Mouse (Mus musculus) gastrocnemius, postnatal 4 days (tissue): ENCODE data around the gene Grk6. TPM values are rescaled to one million over a fixed set of nuclear protein-coding genes. Genes with fewer than 3 reads are reported as not detected.

Experiments used
- DNase-seq, 2 experiments: peaks; one replicate each; pipeline ENCODE4 v3.0.0; 2021 to 2022; ENCODE audit warnings: low spot score in 2 of 2, mixed read lengths in 2 of 2
- long read RNA-seq, 2 experiments: library from polyadenylated mRNA; stranded (forward); transcript quantifications; one replicate each; pipeline ENCODE4 v2.0.0; 2021
- total RNA-seq, 2 experiments: library from RNA; stranded (reverse); gene quantifications; 2 replicates each; pipeline ENCODE4 v1.2.3; 2021

Gene Grk6
- total RNA-seq = 10 to 100 TPM; 32.9 TPM
- long read RNA-seq, experiment 1, transcript Grk6-201 (16 exons, 2,994 nt) = minor isoform, 26 of 69 reads
- long read RNA-seq, experiment 1, transcript Grk6-203 (16 exons, 1,997 nt) = major isoform, 27 of 69 reads
- long read RNA-seq, experiment 1, partial matches to known transcripts = 4 of 69 reads
- long read RNA-seq, experiment 1, other reads (novel, unspliced or antisense) = 10 of 69 reads
- long read RNA-seq, experiment 2, transcript Grk6-201 (16 exons, 2,994 nt) = major isoform, 32 of 84 reads
- long read RNA-seq, experiment 2, transcript Grk6-203 (16 exons, 1,997 nt) = minor isoform, 28 of 84 reads
- long read RNA-seq, experiment 2, partial matches to known transcripts = 9 of 84 reads
- long read RNA-seq, experiment 2, other reads (novel, unspliced or antisense) = 14 of 84 reads

DNA sequence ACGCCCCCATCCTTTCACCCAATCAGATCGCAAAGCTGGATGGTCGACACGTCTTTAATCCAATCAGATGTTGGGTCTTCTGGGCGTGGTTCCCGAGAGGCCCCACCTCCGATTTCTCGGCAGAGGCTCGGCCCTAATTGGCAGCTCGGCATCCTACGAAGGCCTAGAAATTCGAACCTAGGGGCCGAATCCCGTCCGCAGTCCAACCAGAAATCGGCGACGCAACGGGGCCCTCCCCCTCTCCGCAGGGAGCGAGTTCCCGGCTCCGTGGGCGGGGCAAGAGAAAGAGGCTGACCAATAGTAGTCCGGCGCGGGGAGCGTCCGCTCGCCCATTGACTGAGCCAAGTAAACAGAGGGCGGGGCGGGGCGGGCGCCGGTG is at the start of gene Grk6:
TSS of gene Grk6 (plus strand) at position 136 of the 379 bp plus-strand sequence.
- peak; percentile 98 to 100 for DNase-seq

DNA sequence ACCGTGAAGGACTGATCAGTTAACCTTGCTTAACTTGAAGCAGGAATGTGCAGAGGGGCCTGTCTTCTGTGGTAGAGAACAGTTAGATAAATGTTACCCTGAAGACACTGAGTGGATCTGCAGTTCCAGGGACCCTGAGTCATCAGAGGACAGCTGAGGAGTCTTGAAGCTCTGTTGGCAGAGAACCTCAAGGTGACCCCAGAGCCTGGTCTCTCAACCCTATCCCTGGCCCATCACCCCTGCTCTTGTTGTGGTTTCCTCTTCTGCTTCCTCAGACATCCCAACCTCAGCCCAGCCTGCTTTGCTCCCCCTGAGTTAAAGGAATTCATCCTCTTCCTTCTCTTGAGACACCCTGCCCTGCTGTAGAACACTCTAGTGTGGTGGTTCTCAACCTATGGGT is 46.8 kb upstream of the Grk6 start, which contains the start of gene Slc34a1:
TSS of gene Slc34a1 (plus strand) at position 100 of the 400 bp plus-strand sequence.
- DNase-seq = no peak

GRCm38 (mm10) chr13:55399300-55400038 is 45.4 kb upstream of the Grk6 start:
- DNase-seq = no peak

- DNase-seq = no peak
Measured at GRCm38 (mm10) chr13:55400039-55400346, 44.9 kb upstream of the Grk6 start.

DNA sequence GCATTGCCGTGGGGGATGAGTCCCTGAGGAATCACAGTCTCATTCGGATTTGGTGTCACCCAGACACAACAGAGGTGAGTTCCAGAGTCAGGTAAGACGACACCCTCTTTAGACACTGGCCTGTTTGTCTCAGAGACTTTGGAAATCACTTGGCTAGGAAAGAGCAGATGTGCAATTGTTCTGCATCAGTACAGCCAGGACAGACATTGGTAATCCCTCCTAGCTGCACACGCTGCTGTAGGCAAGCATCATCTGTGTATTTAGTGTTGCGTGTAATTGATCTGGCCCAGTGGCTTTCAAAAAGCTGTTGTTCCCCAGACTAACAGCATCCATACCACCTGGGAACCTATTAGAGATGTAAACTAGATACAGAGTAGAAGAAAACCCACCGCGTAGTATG is 41.6 kb upstream of the Grk6 start:
- no peak for DNase-seq

DNA sequence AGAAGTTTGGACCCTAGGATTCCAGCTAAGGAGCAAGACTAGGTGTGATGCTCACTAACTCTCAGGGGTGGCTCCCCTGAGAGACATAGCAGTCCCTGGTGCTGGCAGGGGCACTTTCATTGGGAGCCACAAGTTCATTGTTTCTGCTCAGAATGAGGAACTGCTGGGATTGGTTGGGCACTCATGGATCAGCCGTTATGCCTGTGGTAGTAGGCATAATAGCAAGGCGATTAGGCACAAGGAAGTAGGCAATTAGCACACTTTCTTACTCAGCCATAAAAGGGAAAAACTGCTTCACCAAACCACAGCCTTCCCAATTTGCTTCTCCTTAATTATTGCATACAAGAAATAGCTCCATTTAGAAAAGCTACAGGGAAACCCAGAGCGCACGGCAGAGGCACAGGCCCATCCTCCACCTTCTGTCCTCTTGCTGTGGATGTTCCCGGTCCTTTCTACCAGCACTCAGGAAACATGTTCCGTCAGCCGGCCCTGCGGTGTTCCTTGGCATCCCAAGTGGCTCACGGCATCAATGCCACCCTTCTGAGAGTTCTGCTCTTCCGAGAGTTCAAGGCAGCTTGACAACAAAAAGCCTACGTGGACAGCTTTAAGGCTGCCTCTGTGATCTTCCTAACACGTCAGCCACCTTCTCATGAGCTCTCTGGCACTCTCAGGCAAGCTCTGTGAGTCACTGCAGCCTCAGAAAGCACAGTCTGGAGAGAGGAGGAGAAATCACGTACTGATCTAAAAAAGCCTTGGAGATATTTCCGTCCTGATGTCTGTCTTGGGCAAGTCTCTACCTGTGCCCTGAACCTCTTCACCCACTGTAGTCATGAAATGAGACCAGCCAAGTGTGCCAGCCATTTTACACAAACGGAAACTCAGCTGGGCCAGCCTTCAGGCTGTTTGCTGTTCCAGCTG is 40.7 kb upstream of the Grk6 start:
- no peak for DNase-seq

DNA sequence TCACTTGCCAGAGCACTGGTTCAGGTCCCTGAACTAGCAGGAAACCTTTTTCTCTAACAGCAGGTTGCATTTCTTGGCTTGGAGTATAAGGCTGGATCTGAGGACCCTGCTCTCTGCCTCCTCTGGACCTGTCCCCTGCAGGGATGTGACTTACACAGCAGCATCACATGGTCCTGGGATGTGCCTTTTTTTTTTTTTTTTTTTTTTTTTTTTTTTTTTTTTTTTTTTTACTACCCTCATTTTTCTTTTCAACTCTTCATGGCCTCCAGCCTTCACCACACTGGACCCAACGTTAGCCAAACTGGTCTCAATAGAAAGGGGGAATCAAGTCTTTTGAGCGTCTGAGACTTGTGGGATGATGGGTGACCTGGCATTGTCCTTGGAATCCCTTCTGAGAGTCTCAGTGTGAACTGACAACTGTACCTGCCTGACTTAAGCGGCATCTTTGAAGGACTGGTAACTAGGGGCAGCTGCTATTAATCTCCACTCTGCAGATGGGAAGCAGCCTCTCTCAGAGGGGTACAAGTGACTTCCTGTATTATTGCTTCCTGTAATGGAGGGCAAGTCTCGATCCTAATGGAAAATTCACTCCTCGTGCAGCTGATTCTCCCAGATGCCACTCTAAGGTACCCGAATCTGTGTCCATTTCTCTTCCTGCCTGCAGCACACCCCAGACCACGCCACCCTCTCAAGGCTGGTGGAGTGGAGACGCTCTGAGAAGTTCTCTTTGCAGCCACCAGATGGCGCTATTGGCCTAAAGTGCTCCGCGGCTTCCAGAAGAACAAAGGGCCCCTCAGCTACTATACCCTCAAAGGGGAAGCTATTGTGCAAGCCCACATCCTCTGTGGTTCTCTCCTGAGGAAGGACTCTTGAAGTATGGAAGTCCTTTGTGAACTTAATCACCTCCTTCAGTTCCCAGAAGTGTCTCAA is 39.8 kb upstream of the Grk6 start:
- peak; percentile 67 to 76 for DNase-seq

DNA sequence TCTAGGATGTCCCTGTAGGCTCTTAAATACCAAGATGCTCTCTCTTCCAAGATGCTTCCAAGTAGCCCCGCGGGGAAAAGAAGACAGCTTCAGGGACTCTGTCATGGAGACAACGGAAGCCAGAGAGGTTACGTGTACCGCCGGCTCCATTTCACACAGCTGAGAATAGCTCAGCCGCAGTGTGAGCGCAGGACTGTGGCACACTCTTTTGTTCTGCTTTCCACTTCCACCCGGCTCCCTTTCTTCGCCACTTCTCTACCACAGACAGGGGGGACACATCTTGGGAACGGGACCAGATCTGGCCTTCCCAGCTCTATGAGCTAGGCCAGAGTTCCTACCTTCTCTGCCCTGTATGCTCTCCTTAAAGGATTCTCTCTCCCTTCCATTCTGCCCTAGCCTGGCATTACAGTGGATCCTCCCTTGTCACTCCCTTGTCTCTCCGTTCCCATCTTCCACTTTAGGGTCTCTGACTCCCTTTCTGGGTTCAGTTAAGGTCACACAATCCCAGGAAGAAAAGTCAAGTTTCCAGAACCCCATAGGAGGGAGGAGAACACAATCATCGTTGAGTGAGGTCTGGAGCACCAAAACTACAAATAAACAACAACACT is 39.0 kb upstream of the Grk6 start:
- no peak for DNase-seq

DNA sequence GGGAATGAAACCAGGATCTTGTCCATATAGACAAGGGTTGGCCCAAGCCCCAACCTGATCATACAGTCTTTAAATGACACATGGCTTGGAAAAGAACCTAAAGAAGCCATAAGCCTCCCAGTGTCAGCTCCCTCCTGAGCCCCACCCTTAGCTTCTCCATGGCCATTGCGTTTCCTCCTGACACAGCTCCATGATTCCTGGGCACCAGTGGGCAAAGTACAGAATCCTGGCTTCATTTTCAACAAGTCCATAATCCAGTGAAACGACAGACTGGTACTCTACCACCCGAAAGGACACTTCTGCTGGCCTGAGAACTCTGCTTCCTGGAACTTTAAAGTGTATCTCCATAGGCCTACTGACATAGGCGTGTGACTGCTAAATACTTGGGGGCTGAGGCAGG is 37.5 kb upstream of the Grk6 start:
- DNase-seq = no peak

DNA sequence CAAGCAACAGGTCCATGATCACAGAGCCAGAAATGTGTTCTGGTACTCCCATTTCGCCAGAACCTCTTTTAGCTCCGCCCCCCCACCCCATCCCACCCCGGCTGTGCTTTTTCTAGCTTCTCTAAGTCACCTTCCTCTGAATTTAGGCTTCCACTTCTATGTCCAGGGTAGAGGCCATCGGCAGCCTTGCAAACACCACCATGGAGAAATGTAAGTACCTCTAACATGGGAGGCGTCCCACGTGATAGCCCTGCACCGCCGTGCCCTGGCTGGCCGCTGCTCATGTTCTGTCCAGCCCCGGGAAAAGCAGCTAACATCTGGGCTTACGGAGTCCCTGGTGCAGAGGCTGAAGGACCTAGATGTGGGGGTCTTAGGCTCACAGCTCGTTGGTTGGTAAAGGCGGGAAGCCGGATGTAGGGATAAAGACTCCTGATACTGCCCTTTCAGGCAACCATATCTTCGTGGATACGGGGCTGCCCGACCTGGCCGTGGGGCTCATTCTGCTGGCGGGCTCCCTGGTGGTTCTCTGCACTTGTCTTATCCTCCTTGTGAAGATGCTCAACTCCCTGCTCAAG is 36.2 kb upstream of the Grk6 start:
- DNase-seq = no peak

GRCm38 (mm10) chr13:55411826-55412225 is 33.0 kb upstream of the Grk6 start:
- no peak for DNase-seq

DNA sequence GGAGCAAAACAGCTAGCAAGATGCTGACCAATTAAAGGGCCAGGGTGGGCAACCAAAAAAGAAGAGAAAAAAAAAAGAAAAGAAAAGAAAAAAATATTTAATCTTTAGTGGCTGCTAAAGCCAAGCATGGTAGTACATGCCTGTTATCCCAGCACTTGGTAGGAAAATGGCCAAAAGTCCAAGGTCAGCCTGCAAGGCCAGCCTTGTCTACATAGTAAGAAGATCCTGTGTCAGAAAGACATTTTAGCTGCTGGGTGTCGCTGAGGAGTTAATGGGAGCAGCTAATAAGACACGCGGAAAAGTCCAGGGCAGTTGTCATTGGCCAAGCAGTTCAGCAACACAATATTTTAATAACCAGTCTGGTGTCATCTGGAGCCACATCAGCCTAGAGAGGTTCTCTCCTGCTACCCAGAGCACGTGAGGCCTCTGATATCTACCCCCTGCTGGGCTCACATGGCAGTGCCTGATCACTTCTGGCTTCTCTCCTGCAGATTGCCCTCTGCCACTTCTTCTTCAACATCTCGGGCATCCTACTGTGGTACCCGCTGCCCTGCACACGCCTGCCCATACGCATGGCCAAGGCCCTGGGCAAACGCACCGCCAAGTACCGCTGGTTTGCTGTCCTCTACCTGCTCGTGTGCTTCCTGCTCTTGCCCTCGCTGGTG is 32.1 kb upstream of the Grk6 start:
- no peak for DNase-seq

- DNase-seq = no peak
Measured at GRCm38 (mm10) chr13:55413333-55413732, 31.5 kb upstream of the Grk6 start.

DNA sequence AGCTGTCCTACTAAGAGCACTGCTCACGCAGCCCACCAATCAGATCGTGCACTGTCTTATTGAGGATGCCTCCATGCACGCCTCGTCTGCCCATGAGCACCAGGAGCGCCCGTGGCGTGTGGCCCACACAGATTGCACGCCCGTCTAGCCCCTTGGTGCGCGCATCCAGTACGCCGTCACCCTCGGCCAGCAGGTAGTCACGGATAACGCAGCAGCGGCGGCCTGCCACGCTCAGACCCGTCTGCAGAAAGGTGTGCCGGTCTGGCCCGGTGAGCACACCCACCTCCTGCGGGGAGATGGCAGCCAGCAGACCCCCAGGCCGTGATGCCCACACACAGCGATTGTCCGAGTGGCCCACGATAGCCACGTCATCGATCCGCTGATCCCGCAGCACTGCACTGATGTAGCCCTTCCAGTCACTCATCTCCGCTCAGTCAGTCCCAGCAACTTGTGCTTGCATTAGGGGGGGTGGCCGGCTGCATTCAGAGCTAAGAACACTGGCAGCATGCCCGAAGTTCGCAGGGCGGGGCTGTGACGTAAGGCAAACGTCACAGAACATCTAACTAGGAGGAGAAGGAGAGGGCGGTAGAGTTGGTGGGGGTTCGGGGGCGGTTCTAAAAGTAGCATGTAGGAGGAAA is 30.0 kb upstream of the Grk6 start, which contains the start of gene Pfn3:
TSS of gene Pfn3 (minus strand) at position 490 of the 638 bp plus-strand sequence.
- DNase-seq = no peak

- peak; percentile 73 to 85 for DNase-seq
Measured at GRCm38 (mm10) chr13:55418004-55418403, 26.9 kb upstream of the Grk6 start.

DNA sequence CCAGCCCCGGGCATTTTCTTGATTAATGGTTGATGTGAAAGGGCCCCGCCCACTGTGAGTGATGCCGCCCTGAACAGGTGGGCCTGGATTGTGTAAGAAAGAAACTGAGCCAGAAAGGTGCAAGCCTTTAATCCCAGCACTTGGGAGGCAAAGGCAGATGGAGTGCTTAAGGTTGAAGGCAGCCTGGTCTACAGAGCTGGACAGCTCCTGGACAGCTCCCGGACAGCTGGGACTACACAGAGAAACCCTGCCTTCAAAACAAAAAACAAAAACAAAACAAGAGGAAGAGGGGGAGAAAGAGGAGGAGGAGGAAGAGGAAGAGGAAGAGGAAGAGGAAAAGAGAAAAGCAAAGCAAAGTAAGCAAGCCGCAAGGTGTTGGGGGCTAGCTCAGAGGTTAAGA is 25.7 kb upstream of the Grk6 start:
- no peak for DNase-seq

- DNase-seq = no peak
Measured at GRCm38 (mm10) chr13:55420018-55420932, 24.6 kb upstream of the Grk6 start.
